Mouse (Mus musculus) liver, embryonic 11.5 days (tissue): ENCODE measurements at regions not wholly inside any gene's neighbourhood (a gene's known extent, or its start where the extent isn't known, plus 50 kb on each side); places are given as distances from the start of the nearest gene placed in this dataset.

ENCODE experiments used
- ATAC-seq: fragments of 200-750 bp; cut with Nextera tagmentation; replicated peaks from 2 replicates; pipeline ENCODE4 v1.8.0; 2017; ENCODE audit warnings: moderate number of reproducible peaks, mild to moderate bottlenecking, moderate TSS enrichment, moderate library complexity; ENCODE audit not compliant: low FRiP score
- DNase-seq: peaks from one replicate; pipeline ENCODE4 v3.0.0-alpha.2; 2017; ENCODE audit warnings: low spot score
- H3K27ac ChIP-seq: fragments of 300-500 bp; sonication (generic); 2 replicates; pipeline ENCODE4 v1.5.1; 2014; ENCODE audit warnings: mild to moderate bottlenecking, low read depth, low read length, control low read depth
- H3K27me3 ChIP-seq: fragments of 300-500 bp; sonication (generic); replicated peaks from 2 replicates; pipeline ENCODE4 v1.6.1; 2014; ENCODE audit warnings: low read length, mixed read lengths; ENCODE audit not compliant: control insufficient read depth, insufficient read depth
- H3K36me3 ChIP-seq: fragments of 300-500 bp; sonication (generic); 2 replicates; pipeline ENCODE4 v1.6.1; 2014; ENCODE audit warnings: mild to moderate bottlenecking, low read length, moderate library complexity, mixed read lengths; ENCODE audit not compliant: control insufficient read depth, insufficient read depth
- H3K4me1 ChIP-seq: fragments of 300-500 bp; sonication (generic); replicated peaks from 2 replicates; pipeline ENCODE4 v1.6.1; 2014; ENCODE audit warnings: low read length, mixed read lengths; ENCODE audit not compliant: control insufficient read depth, insufficient read depth
- H3K4me2 ChIP-seq: fragments of 300-500 bp; sonication (generic); 2 replicates; pipeline ENCODE4 v1.6.1; 2014; ENCODE audit warnings: mild to moderate bottlenecking, control low read depth, moderate library complexity
- H3K4me3 ChIP-seq: fragments of 300-500 bp; sonication (generic); 2 replicates; pipeline ENCODE4 v1.5.1; 2014; ENCODE audit warnings: low read depth, low read length, control low read depth
- H3K9ac ChIP-seq: fragments of 300-500 bp; sonication (generic); 2 replicates; pipeline ENCODE4 v1.6.1; 2014; ENCODE audit warnings: low read depth, low read length, control low read depth
- H3K9me3 ChIP-seq: fragments of 300-500 bp; sonication (generic); 2 replicates; pipeline ENCODE4 v1.6.1; 2016; ENCODE audit warnings: low read length, inconsistent platforms, mixed read lengths; ENCODE audit not compliant: control insufficient read depth
- WGBS: fragments of 180-500 bp; shearing (Covaris S2); extraction: QIAGEN DNeasy Blood & Tissue Kit; methylation state at CpG from one replicate; pipeline ENCODE4 v1.1.7; 2014; 5-methylcytosine and 5-hydroxymethylcytosine counted together

DNA sequence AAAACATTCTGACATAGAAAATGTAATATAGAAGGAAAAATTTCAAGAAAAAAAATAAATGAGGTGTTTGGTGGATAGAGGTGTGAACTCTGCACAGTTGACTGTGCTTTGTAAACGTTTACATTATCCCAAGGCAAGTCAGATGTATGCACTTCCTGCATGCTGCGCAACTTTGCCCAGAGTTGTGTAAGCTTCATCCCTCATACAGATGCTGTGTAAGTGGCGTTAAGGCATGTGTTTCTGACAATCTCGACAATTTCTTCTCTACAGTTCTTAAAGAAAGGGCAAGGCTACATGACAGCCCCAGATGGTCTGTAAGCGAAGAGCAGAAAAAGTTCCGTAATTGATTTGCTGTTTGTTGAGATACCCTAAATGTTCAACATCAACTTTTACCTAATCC lies 476.6 kb upstream of the Pitx2 start:
- no peaks in the 10 kb centered on the region for H3K9me3 ChIP-seq
- DNase-seq: no peak
- 64% methylated on average over 6 of the region's 6 CpGs for WGBS
- no peak overlapping the region for H3K4me3 ChIP-seq
- no peaks in the 10 kb centered on the region for H3K36me3 ChIP-seq
- H3K4me2 ChIP-seq: no peak overlapping the region
- H3K4me1 ChIP-seq: no peaks in the 10 kb centered on the region
- ATAC-seq: no peak
- H3K9ac ChIP-seq: no peak overlapping the region
- no peaks in the 10 kb centered on the region for H3K27me3 ChIP-seq
- no peak overlapping the region for H3K27ac ChIP-seq

DNA sequence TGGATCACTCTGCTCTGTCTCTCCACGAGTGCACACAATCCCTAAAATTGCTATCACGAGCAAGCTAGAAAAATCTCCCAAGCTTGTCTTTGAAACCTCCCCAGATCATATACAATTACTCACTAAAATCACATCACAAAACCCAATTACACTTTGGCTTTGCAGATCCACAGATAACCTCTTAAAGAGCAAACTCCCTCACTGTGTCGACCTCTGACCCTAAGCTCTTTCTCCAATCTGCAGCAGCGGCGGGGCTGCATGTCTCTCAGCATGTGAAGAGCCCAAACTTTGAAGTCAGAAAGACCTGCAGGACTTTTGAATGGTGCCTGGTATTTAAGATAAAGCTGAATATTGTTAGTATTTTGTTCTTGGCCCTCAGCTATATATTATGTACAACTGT lies 479.4 kb upstream of the Pitx2 start:
- DNase-seq (no peak), ATAC-seq (no peak)
- Histone ChIP-seq H3K36me3 (no peaks in the 10 kb centered on the region), H3K4me2 (no peak overlapping the region), H3K9ac (no peak overlapping the region), H3K27me3 (no peaks in the 10 kb centered on the region), H3K27ac (no peak overlapping the region), H3K4me3 (no peak overlapping the region), H3K4me1 (no peaks in the 10 kb centered on the region), H3K9me3 (no peaks in the 10 kb centered on the region)
- WGBS: 45% methylated on average over 5 of the region's 5 CpGs

DNA sequence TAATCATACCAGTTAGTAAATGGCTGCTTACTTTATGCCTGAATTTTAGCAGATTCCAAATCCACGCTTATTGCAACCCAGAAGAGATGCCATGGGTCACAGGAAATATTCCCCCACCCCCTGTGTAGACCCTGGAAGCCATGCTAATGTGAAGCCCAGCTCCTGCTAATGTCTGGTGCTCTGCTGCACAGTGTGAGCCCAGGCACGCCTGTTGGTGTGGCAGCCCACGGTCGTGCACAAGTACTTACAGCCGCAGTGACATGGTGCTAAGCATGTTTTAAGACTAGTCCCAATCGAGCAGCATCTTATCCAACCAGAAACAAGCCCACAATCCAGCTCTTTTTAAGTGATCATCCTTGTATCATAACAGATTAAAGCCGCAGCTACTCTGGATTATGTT lies 480.5 kb upstream of the Pitx2 start:
- H3K36me3 ChIP-seq: no peaks in the 10 kb centered on the region
- no peaks in the 10 kb centered on the region for H3K9me3 ChIP-seq
- no peak overlapping the region for H3K9ac ChIP-seq
- no peaks in the 10 kb centered on the region for H3K4me1 ChIP-seq
- no peak overlapping the region for H3K4me2 ChIP-seq
- no peak overlapping the region for H3K27ac ChIP-seq
- H3K27me3 ChIP-seq: no peaks in the 10 kb centered on the region
- DNase-seq (no peak), ATAC-seq (no peak)
- WGBS: 83% methylated on average over 7 of the region's 7 CpGs
- no peak overlapping the region for H3K4me3 ChIP-seq

DNA sequence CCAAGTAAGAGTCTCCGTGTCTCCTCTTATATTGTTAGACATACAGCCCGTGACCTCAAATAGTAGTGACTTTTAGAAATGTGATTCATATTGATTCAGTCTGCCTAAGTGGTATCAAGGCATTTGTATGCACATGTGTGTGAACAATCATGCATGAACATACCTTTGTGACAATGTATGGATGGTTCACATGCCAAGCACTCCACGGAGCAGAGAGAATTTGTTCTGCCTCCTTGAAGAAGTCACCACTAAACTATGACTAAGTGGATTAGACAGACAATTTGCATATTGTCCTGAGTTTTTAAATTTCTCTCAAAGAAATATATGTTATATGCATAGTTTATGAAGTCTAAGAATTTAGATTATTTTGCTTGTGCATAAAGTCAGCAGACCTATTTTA lies 492.4 kb upstream of the Pitx2 start:
- no peaks in the 10 kb centered on the region for H3K27me3 ChIP-seq
- no peak overlapping the region for H3K9ac ChIP-seq
- DNase-seq (no peak), ATAC-seq (no peak)
- no peaks in the 10 kb centered on the region for H3K36me3 ChIP-seq
- no peaks in the 10 kb centered on the region for H3K9me3 ChIP-seq
- no peak overlapping the region for H3K27ac ChIP-seq
- no peak overlapping the region for H3K4me2 ChIP-seq
- WGBS: 84% methylated on average over 3 of the region's 3 CpGs
- no peak overlapping the region for H3K4me3 ChIP-seq
- no peaks in the 10 kb centered on the region for H3K4me1 ChIP-seq

DNA sequence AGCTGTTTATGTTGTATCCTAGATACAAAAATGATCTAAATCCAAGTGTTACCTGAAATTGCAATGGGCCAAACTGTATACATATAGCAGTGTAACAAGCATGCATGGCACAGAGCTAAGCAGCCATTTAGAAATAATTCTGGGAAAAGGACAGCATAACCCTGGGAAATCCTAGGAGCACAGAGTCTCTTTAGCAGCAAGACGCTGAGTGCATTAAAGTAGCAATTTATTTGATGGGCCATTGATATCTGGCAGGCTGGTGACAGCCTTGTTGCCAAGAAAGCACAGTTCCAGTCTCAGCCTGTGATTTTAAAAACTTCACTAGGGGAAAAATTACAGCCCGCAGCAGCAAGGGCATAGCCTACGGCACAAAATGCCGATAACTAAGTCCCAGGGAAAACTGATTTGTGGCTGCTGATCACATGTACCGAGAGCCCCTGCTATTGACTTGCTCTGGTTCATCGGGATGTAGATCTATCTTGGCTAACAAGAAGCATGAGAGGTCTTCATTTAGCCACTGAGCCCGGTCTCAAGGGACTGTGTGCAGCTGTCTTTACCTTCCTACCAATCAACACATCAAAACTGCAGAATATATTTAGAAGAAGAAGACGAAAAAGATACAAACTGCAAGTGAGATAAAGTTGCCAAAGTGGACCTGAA lies 531.1 kb upstream of the Pitx2 start:
- Histone ChIP-seq H3K36me3 (no peaks in the 10 kb centered on the region), H3K9ac (no peak overlapping the region), H3K27ac (no peak overlapping the region), H3K9me3 (no peaks in the 10 kb centered on the region), H3K4me3 (no peak overlapping the region), H3K4me1 (no peaks in the 10 kb centered on the region), H3K27me3 (no peaks in the 10 kb centered on the region), H3K4me2 (no peak overlapping the region)
- no peak for DNase-seq
- ATAC-seq: no peak
- WGBS: 72% methylated on average over 8 of the region's 8 CpGs

DNA sequence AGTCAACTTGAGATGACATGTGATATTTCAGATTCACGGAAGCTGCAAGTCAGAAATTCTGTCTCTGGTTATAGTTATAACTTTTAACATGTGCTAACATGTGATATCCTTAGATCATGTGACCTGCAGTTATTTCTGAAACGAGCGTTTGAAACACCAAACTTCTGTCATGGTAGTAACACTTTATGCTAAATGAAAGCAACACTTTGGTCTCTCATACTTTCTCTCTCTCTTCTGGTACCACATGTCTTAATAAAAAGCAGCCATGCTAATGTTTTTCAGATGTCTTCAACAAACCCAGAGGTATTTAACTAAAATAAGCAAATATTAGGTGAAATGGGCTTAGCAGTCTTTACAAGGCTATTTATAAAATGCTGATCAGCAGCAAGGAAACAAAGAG lies 534.5 kb upstream of the Pitx2 start:
- no peak overlapping the region for H3K4me3 ChIP-seq
- no peak overlapping the region for H3K4me2 ChIP-seq
- H3K27ac ChIP-seq: no peak overlapping the region
- 80% methylated on average over 3 of the region's 3 CpGs for WGBS
- DNase-seq (no peak), ATAC-seq (no peak)
- no peaks in the 10 kb centered on the region for H3K27me3 ChIP-seq
- H3K9me3 ChIP-seq: no peaks in the 10 kb centered on the region
- H3K36me3 ChIP-seq: no peaks in the 10 kb centered on the region
- no peaks in the 10 kb centered on the region for H3K4me1 ChIP-seq
- H3K9ac ChIP-seq: no peak overlapping the region

DNA sequence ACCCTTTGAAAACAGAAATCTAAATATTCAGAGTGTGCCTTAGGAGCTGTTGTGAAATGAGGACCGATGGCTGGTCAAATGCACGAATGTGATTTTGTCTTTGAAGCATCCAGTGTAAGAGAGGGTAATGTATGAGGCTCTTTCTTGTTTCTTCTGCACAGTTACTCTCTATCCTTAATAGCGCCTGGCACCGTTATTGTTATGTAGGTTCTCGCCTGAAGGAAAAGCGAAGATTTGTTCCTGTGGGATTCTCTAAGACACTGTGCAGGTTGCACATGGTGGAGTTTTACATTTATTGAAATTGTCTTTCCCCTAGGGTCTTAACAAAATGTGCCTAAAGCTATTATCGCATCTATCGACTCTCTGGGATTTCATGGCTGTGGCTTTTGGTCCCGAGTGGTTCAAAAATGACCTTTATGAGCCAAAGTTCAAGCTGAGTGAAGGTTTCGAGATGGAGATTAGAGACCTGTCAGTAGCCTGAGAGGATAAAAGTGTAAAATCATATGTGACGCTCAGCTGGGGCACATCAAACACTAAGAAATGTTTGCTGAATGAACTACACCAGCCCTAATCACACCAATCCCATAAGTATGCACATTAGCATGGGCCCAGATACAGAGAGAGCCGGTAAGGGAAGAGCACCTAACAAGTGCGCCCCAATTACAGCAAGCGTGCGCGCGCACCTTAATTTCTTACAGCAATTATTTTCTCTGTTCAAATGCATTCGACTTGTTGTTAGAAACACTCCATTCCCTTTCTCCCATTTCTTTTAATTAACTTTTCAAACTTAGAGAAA lies 562.5 kb upstream of the Pitx2 start:
- H3K27ac ChIP-seq: no peak overlapping the region
- H3K36me3 ChIP-seq: no peaks in the 10 kb centered on the region
- ATAC-seq: no peak
- no peaks in the 10 kb centered on the region for H3K27me3 ChIP-seq
- H3K4me1 ChIP-seq: no peaks in the 10 kb centered on the region
- WGBS: 77% methylated on average over 18 of the region's 18 CpGs
- DNase-seq: no peak
- H3K4me3 ChIP-seq: no peak overlapping the region
- H3K9me3 ChIP-seq: no peaks in the 10 kb centered on the region
- no peak overlapping the region for H3K9ac ChIP-seq
- H3K4me2 ChIP-seq: no peak overlapping the region

DNA sequence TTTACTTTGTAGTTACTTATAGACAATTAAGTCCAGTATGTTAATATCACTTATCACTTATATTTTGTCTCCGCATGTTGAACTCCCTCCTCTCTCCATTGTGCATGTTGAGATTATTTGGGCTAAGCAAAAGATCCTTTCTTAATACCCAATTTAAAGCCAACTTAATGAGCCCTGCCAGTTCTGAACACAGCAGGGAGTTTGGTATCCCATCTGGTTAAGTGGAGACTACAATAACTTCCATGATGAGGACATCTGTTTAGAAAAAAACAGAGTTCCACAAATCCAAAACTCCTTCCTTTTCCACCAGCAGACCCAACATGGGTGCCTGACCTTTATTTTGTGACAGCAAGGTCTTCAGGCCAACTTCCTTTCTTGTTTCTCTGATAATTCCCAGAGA lies 572.0 kb upstream of the Pitx2 start:
- Histone ChIP-seq H3K4me1 (no peaks in the 10 kb centered on the region), H3K27me3 (no peaks in the 10 kb centered on the region), H3K9ac (no peak overlapping the region), H3K27ac (no peak overlapping the region), H3K36me3 (no peaks in the 10 kb centered on the region), H3K4me2 (no peak overlapping the region), H3K9me3 (no peaks in the 10 kb centered on the region), H3K4me3 (no peak overlapping the region)
- WGBS: 83% methylated on average over 1 of the region's 1 CpGs
- DNase-seq (no peak), ATAC-seq (no peak)

DNA sequence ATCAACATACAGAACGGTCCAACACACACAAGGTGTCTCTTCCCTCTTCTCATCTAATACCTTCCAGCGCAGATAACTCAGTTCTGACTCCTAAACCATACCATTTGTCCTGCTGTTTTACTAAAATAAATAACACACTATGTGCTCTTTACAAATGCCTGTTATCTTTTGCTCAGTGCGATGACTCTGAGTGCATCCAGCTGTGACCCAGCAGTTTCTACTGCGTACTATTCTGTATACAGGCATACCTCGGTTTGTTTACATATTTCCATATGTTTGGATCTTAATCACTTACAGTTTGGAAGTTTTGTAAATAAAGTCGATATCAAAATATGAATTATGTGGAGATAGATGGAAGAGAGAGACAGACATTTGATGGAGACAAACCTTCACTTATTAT lies 583.0 kb upstream of the Pitx2 start:
- 72% methylated on average over 6 of the region's 6 CpGs for WGBS
- DNase-seq: no peak
- H3K27me3 ChIP-seq: no peaks in the 10 kb centered on the region

More for the DNA sequence above, 583.0 kb upstream of the Pitx2 start:
- H3K4me1 ChIP-seq: no peaks in the 10 kb centered on the region
- no peak overlapping the region for H3K4me3 ChIP-seq
- no peak overlapping the region for H3K4me2 ChIP-seq
- H3K27ac ChIP-seq: no peak overlapping the region
- H3K9ac ChIP-seq: no peak overlapping the region
- no peak for ATAC-seq
- no peaks in the 10 kb centered on the region for H3K36me3 ChIP-seq
- H3K9me3 ChIP-seq: no peaks in the 10 kb centered on the region
